Mouse (Mus musculus) lung, postnatal 36 days (tissue): ENCODE data around the gene Gm5767.

Experiments
- DNase-seq: peaks from one replicate; pipeline ENCODE4 v3.0.0; 2022; ENCODE audit warnings: mixed read lengths

The Gm5767 gene

DNA sequence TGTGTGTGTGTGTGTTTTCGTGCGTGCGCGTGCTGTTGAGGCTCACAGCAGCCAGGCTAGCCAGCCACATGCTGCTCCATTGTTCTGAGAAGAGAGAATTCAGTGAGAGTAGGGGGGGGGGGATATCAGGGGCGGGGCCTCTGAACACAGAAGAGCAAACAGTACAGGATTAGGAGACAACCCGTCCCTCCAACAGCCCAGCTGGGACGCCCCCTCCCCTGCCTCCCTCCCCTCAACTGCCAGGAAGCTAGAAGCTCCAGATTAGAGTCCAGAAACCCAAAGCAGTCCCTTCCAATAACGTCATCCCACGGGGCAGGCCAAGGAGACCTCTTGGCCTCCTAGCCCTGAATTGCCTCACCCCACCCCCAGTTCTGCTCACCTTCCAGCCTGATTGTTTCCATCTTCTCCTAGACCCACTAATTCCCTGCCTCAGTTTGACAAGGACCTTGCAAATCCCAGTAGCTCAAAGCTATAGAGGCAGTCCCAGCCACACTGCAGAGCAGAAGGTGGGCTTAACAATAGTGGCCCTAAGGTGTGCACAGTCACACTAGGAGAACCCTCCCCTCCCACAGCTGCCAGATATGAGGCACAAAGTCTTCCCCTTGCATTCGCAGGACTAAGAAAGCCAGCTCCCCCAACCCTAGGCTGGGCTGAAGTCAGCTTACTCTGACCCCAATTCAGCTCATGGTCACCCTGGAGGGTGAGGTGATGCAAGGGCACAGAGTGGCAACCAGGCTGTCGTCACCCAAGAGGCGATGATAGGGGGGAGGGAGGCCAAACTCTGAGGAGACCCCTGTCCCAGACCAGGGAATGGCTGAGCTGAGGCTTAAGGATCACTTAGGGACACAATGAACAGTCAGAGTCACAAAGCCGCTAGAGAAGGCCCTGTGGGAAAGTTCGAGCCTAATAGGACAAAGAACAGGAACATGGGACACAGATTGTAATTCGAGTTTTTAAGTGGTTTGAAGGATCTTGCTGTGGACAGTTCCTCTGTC is 10.2 kb upstream of the Gm5767 start:
- DNase-seq: peak; percentile 25

GRCm38 (mm10) chr16:8671551-8672349 is 8.8 kb upstream of the Gm5767 start, which contains the start of gene Carhsp1:
Carhsp1 (minus strand) TSS chr16:8672155.
- DNase-seq: peak; percentile 97

DNA sequence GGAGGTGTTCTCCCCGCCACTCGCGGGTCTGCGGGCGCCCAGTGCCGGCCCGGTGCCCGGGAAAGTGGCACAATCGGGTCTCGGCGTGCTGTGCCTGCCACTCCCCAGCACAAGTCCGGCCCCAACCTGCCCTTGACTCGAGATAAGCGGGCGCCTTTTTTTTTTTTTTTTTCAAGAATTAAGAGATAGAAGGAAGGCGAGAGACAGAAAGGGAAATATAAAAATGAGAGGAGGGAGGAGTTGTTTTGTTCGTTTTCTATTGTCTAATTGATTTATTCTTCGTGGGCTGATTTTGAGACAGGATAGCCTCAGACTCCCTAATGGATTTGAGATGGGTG is 8.3 kb upstream of the Gm5767 start:
- DNase-seq: no peak

DNA sequence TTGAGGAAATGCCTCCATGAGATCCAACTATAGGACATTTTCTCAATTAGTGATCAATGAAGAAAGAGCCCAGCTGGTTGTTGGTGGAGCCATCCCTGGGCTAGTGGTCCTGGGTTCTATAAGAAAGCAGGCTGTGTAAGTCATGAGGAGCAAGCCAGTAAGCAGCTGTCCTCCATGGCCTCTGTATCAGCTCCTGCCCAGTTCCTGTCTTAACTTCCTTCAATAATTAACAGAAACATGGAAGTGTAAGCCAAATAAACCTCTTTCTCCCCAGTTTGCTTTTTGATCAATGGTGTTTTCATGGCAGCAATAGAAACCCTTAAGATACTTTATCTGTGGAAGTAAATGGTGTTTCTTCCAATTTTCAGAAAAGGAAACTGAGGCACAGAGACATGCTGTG is 7.8 kb upstream of the Gm5767 start:
- no peak for DNase-seq

DNA sequence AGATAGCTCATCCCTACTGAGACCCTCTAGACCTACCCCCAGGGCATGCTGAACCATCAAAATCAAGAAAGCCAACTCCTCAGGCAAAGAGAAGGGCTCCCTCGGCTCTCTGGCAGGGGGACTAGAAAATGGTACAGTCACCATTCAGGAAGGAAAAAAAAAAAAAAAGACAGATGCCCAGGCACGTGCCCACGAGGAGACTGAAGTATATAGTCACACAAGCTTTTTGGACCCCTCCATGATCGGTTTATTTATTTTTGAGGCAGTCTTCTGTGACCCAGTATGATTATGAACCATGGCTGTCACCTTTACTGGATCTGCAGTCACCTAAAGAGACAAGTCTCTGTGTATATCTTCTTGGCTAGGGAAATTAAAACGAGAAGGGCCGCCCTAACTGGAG is 7.2 kb upstream of the Gm5767 start:
- no peak for DNase-seq

DNA sequence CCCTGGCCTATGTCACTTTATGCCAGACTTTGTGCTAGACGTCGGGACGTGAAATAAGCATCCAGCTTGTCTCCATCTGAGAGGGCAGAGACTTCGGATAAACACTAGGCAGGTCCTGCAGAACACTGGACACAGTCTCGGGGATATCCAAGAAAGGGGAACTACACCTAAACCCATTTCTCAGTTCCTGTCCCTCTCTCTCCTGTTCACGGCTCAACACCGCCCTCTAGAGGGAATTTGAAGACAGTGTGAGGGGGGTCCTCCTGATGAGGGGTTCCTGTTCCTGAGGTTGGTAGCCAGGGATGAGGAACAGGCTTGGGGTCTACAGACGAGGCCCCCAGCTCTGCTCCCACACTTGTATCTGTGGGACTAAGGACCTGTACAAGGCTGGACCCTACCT is 6.4 kb upstream of the Gm5767 start:
- peak; percentile 65 for DNase-seq

- no peak for DNase-seq
Observed at GRCm38 (mm10) chr16:8675559-8675958, 5.0 kb upstream of the Gm5767 start.

GRCm38 (mm10) chr16:8676228-8676627 is 4.3 kb upstream of the Gm5767 start:
- DNase-seq: no peak

DNA sequence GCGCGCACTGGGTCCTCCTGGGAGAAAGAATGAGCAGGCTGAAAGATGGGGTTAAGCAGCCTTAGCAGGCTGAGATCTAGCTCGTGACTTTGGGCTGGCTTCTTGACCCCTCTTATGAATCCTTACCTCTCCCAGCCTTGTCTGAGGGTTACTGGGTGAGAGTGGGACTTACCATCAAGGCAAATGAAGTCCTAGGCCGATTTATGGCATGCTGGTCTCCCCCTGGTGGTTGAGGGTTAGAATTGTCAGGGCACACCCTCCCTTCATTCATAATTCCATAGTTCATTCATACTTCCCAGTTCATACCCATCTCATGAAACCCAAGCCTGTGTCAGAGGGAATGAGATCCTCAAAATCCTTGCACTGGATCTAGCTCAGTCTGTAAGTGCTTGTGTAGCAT is 3.8 kb upstream of the Gm5767 start:
- DNase-seq: peak; percentile 55

DNA sequence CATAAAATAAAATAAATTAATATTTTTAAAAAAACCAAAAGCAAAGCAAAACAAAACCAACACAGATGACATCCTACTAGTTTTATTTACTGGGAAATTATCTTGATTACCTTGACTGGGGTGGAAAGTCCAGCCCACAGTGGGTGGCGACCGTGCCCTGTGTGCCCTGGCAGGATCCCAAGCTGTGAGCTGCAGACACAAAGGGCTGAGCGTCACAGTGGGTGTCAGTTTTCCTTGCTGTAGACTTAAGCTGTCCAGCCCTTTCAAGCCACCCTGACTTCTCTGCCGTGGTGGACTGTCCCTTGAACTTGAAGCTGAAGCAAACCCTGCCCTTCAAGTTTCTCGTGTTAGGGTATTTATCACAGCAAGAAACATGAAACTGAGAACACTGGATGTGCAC is 2.5 kb upstream of the Gm5767 start:
- DNase-seq: peak; percentile 54

- DNase-seq: no peak
Observed at GRCm38 (mm10) chr16:8678676-8679075, 1.9 kb upstream of the Gm5767 start.

DNA sequence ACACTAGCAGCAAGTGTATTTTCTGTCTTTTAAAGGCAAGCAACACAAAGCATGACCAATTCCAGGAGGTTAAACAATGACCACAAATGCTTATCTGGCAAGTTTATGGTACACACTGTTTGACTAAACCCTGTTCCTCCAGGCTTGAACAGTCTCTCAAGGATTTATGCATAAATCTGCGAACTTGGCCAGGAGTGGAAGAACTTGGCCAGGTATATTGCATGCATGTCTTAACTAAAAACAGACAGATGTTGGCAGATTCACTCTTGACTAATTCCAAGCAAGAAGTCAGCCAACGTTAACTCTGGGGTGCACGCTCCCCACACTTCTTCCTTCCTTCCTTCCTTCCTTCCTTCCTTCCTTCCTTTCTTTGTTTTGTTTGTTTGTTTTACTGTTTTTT is 790 bp upstream of the Gm5767 start:
- DNase-seq: no peak

DNA sequence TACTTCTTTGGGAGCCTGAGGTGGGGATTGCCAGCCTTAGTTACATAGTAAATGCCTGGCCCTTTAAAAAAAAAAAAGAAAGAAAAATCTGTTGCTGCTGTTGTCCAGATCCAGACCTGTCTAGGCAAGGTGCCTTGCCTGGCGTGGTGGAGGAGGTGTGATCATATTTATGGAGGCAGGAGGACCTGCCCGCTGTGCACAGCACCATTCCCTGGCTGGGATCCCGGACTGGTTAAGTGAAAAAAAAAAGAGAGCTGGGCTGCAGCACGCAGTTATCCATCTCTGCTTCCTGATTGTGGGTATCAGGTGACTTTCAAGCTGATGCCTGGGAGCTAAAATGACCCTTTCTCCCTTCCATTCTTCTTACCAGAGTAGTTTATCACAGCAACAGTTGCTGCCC is 4.5 kb downstream of the Gm5767 start:
- no peak for DNase-seq

GRCm38 (mm10) chr16:8686121-8686870 is 5.7 kb downstream of the Gm5767 start:
- DNase-seq: peak; percentile 86

DNA sequence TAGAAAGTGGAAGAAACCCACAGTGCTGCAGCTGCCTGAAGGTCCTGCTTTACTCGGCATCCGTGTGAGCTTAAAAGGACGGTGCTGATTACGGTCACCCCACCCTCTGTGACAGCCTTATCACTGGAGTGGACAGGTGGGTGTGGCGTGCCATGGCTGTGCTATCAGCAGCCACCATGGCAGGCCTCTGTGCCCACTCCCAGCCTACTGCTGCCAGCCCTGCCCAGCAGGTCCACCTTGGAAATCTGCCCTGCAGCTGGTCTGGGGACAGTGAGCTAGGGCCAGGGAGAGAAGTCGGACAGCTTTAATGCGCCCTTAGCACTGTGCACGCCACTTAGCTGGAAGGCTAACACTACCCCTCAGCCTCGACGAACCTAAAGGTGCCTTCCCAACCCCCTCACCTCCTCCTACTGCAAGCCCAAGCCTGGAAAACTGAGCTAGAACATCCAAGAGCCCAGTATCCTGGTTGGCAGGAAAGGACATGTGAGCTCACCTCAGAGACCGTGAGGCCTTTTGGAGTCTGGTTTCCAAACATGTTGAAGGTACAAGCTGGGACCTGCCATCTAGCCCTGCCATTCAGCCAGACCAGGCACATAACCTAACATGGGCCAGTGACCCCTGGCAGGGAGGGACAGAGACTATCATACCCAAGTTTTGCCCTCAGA is 6.4 kb downstream of the Gm5767 start:
- no peak for DNase-seq

DNA sequence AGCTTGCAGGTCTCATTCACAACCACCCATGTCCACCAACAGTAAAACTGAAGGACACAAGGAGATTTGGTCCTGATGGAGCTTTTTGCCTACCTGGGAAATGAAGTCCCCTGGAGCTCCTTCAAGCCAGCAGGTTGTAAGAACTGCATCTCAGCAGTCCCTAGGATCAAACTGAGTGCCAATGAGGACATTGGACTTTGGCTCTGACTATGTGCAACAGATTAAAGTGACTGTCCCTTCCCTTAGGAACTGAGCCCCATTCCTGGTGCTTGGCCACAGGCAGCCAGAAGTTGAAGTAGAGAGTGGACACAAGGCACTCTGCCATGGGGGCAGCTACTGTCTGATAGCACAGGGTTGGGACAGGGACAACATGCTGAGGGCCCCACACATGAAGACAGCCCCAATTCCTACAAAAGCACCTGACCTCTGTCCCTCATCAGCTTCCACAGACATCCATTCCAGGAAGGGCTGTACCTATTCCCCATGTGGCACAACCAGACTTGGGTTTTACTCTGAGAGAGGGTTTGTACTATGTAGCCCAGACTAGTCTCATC is 7.1 kb downstream of the Gm5767 start:
- no peak for DNase-seq

GRCm38 (mm10) chr16:8689979-8690656 is 9.5 kb downstream of the Gm5767 start:
- DNase-seq: no peak

DNA sequence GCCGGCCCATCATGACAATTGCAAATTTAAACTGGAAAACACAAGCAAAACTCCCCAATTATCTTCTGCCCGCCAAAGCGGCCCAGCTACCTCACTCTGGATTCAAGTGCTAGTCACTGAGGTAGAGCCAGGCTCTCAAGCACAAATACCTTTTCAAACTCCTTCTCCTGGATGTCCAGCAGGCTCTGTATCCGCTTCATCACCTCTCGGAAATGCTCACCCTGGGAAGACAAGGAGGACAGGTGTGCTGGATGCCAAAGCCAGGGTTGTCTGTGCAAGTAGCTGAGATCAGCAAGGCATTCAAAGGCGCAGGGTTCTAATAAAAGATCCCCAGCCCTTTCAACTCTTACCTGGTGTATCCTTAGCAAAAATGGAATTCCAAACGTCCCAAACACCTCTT is 10.6 kb downstream of the Gm5767 start:
- no peak for DNase-seq

- no peak for DNase-seq
Observed at GRCm38 (mm10) chr16:8699556-8699955, 19.0 kb downstream of the Gm5767 start.

DNA sequence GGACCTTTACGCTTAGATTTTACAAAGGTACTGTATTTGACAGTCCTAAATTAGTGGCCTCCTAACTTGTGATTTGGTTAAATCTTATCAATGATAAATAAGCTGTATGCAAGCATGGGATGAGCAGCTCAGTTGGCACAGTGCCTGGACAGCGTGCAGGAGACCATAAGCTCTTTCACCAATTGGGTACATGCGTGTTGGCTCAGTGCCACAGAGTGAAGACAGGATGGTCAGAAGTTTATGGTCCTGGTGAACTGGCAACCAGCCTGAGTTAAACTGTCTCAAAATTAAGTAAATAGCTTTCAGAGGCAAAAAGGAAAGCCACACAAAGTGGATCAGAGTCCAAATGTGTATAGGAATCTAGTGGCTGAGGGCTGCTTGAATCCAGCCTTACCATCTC is 20.0 kb downstream of the Gm5767 start:
- DNase-seq: no peak

DNA sequence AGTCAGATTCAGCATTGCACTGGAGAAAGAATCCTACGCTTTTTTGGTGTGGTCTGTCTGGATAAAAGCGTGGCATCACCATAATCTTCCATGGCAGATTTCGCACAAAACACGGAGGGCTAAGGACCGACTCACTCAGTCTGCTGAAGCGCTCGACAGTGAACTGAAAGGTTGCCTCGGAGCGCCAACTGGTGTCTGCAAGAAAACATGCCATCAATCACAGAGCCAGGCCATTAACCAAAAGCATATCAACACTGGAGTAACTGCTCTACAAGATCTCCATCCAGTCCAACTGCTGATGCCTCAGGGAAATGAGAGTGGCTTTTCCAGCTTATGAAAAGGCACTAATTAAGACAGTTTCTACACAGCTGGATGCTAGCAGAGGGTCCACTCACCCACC is 31.4 kb downstream of the Gm5767 start:
- DNase-seq: no peak

- DNase-seq: no peak
Observed at GRCm38 (mm10) chr16:8714851-8715250, 34.3 kb downstream of the Gm5767 start.
